Mouse (Mus musculus) G1E (cell line): Measurements from ENCODE around the gene Pofut2.

ENCODE experiments used
- CTCF ChIP-seq: IDR thresholded peaks from 2 replicates; pipeline ENCODE4 v1.5.1; 2012; ENCODE audit warnings: low read depth, low read length, inconsistent platforms, mixed read lengths
- GATA1 ChIP-seq: IDR thresholded peaks from 2 replicates; pipeline ENCODE4 v1.6.1; 2012; ENCODE audit warnings: borderline replicate concordance, low read length, inconsistent platforms, mixed read lengths
- POLR2AphosphoS5 ChIP-seq: IDR thresholded peaks from 2 replicates; pipeline ENCODE4 v1.6.1; 2012; ENCODE audit warnings: low read depth, low read length, inconsistent platforms; ENCODE audit not compliant: insufficient replicate concordance

DNA sequence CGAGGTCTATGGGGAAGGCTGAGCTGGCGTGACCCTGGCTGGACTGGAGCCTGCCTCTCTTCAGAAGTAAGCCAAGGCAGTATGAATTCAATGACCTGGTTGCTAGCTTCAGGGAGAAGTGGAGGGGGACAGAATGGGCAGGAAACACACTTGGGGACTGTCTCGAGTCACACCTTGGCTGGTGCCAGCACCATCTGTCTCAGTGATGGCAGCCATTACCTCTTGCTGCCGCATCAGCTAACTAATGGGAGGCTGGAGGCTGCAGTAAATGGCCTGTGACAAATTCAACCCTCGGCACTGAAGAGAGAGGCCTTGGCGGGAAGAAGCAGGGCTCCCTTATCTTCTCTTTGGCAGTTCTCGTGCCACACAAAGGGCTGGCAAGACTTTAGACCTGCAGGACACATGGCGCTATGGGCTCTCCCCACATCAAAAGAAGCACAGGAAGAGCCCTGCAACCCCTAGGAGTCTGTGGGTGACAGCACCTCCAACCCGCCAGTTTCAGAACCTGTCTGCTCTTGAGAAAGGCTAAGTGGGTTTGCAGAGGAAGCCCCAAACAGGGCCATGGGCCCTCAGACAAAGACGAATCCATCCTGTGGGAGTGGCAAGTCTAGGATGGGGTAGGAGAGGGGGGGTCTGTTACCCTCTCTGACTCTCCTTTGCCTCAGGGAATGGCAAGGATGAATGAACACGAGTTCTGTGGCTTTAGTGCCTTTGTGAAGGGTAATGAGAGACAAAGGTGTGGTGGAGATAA is 14.1 kb downstream of the Pofut2 start:
- TF ChIP-seq CTCF (no peak), POLR2AphosphoS5 (no peak), GATA1 (no peak)
